Mouse (Mus musculus) urinary bladder, postnatal 14 days (tissue): Measurements from ENCODE around the gene Ppan.

Experiments used
- DNase-seq: peaks from one replicate; pipeline ENCODE4 v3.0.0; 2021; ENCODE audit warnings: low spot score

Ppan gene

DNA sequence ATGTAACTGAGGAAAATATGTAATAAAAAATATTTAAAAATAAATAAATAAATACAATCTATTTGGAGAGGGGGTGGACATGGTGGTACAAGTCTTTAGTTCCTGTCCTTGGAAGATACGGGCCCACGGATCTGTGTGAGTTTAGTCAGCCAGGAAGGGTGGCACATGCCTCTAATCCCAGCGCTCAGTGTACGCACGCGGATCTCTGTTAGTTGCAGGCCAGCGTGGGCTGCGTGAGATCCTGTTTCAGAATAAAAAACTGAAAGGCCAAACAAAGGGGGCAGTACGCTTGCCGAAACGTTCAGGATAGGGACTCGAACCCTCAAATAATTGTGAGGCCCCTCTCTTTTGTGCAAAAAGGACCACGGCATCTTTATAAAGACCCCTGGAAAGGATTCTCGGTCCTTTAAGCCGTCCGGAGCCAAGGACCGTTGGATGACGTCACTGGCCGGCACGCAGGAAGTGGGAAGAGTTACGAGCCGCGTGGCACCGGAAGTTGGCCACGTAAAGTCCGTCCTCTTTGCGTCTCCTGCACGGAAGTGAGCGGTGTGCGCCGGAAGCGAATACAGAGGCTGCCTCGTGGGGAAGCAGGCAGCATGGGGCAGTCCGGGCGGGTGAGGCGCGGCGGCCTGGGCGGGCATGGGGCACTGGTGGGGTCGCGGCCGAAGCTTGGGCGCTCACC, at the start of gene Ppan:
Gene Ppan, plus strand, starts transcription at position 472 of the 682 bp plus-strand sequence.
- DNase-seq, result peak; percentile 96

DNA sequence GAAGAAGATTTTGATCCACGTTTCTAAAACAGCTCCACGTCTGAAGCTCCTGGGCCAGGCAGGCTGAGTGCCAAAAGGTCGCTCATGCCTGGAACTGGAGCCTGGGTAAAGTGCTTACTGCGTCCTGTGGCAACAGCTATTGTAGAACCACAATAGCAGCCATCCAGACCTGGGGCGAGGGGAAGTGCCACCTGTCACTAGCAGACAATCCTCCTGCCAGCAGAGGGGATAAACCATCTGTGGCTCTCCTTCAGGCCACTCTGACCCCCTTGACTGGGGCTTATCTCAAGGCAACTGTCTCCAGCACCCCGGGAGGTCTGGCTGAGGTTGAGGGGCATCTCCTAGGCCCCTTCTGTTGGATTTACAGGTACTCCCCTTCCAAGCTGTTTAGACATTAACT, 49.0 kb upstream of the Ppan start:
- DNase-seq, result no peak

DNA sequence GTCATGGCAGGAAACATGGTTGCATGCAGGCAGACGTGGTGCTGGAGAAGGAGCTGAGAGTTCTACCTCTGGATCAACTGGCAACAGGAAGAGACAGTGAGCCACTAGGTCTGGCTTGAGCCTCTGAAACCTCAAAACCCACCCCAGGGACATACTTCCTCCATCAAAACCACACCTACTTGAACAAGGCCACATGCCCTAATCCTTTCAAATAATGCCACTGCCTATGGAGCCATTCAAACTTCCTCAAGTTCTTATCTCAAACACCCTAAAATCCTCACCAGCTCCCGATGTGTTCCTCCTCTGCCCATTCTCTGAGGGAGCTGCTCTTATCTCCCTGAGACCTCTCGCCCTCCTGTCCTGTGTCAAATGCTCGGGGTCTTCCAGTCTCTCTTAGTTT, 45.8 kb upstream of the Ppan start:
- DNase-seq, result no peak

DNA sequence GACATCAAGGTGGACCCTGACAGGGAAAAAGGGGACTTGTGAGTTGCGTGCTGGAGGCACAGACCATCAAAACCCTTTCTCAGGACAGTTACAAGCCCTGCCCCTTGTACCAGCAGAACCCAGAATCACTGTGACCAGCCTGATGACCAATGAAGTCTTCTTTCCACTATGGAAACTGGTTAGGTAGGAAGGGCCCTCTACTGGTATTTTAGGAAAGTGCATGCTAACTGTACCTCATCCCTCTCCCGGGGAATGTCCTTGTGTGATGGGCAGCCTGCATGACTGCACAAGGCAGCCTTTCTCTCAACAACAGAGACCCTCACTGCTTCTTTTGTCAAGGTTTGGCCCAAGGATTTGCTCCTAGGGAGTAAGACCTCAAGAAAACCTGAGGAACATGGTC, 45.3 kb upstream of the Ppan start:
- DNase-seq, result no peak

DNA sequence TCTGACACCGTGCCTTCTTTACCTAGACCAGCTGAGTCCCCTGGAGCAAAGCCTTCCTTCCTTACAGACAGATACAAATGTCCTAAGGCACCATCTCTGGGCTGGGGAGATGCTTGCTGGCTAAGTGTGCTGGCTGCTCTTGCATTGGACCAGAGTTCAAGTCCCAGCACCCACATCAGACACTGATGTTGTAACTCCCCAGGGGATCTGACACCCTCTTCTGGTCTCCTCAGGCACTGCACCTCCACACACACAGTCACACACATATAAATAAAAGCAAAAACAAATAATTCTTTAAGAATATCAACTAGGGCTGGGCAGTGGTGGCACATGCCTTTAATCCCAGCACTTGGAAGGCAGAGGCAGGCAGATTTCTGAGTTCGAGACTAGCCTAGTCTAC, 37.8 kb upstream of the Ppan start:
- no peak for DNase-seq

DNA sequence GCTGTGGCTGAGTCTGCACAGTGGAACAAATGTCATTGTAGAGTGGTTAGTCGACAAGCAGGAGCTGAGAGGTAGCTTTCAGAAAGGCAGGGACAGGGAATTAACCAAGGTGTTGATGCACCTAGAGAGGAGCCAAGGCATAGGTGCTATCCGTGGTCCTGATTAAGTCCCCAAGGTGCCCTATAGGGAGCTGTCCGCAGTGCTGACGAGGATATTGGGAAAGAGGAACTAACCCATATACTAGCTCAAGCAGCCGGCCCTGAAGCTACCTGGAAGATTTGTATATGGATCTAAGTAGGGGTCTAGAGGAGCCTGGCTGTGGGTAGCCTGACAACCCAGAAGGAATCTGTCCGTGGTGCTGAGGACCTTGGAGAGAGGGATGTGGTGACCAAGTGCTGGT, 30.8 kb upstream of the Ppan start:
- DNase-seq, result peak; percentile 59

DNA sequence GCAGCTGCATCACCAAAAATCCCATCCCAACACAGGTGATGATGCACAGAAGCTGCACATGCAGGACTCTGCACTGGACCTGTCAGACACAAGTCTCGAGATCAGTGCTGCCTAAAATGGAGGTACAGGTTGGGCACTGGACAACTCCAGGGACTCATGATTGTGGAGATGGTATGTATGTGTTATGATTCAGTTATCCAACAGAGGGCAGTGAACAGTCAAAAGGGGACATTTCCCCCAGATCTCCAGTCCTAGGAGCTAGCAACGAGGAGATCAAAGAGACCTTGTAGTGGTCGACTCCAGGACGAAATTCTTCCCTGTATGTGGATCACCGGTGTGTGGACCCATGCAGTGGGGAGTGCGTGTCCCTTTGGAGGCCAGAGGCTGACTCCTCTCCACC, 28.0 kb upstream of the Ppan start:
- no peak for DNase-seq

DNA sequence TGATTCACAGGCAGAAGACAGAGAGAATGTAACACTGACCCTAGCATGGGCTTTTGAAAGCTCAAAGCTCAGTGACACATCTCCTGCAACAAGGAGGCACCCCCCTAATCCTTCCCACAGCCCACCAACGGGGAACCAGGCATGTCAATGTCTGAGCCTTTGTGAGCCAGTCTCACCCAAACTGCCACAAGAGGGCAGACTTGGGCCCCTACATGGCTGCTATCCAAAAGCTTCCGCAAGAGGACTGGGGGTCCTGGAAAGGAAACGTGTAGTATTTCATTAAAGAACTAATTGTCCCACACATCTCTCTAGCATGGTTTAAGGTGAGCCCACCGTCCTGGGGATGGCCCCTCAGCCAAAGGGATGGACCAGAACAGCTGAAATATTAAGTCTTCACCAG, 26.2 kb upstream of the Ppan start:
- no peak for DNase-seq

DNA sequence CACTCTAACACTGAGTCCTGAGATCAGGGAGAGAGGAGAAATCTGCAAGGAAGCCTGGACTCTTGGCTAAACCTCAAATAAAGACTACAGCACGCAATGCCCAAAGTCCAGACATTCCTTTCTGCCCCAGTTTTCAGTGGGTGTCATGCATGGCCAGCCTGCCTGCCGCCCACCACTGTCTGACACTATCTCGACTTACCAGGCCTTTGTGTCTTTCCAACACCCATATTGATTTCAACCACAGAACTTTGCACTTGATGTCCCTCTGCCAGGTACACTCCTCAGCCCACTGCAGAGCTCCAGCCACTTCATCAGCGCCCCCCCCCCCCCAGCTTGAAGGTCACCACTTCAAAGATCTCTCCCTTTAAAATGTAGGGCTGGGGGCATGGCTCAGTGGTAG, 25.8 kb upstream of the Ppan start:
- DNase-seq, result no peak

DNA sequence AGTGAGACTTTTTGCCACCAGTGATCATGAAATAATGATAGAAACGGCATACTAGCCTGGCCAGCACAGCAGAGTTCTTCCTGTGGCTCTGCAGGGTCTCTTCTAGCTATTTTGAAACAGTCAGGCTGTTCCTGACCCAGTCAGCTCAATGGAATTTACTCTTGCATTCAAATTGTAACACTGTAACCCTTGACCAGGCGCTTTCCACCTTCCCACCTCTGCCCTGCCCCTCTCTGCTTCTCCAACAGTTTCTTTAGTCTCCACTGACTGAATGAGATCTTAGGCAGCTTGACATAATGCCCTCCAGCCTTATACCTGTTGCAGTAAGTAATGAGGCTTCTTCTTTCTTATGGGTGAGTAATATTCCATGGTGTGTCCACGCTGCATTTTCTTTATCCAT, 21.1 kb upstream of the Ppan start:
- DNase-seq, result no peak

DNA sequence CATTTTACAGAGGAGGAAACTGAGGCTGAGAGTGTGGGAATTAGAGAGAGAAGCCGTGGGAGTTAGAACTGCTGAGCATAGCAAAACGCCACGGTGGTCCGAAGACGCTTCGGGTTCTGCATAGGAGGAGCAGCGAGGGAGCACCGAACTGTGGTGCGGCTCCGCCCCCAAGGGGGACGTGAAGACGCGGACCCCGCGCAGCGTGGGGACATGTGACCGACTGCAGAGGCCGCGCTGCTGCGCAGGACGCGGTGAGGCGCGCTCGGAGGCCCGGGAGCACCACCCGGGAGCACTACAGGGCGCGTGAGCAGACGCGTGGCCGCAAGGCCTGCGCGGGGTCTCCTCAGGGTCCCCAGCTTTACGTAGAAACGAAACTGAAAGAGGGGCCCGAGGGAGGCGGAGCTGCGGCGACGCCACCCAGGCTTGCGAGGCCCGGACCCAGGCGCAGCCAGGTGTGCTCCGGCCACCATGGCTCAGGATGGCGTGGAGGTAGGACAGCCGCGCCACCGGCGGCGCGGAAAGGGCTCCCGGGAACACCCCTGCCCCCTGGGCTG, 19.4 kb upstream of the Ppan start, which contains the start of gene A230050P20Rik:
Gene A230050P20Rik, plus strand, starts transcription at position 195 of the 554 bp plus-strand sequence.
- peak; percentile 49 for DNase-seq

DNA sequence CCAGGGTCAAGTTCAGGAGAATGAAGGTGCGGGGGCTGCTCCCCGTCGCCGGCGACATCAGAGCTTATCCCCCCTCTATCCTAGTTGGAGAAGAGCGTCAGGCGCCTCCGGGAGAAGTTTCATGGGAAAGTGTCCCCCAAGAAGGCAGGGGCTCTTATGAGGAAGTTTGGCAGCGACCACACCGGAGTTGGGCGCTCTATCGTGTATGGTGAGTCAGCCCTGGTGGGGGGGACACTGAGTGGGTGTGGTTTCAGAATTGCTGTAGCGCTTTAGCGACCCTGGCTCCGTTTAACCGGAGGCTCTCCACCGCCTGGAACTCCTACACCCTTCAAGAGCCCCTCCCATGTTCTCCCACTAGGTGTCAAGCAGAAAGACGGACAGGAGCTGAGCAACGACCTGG, 18.7 kb upstream of the Ppan start:
- DNase-seq, result no peak

DNA sequence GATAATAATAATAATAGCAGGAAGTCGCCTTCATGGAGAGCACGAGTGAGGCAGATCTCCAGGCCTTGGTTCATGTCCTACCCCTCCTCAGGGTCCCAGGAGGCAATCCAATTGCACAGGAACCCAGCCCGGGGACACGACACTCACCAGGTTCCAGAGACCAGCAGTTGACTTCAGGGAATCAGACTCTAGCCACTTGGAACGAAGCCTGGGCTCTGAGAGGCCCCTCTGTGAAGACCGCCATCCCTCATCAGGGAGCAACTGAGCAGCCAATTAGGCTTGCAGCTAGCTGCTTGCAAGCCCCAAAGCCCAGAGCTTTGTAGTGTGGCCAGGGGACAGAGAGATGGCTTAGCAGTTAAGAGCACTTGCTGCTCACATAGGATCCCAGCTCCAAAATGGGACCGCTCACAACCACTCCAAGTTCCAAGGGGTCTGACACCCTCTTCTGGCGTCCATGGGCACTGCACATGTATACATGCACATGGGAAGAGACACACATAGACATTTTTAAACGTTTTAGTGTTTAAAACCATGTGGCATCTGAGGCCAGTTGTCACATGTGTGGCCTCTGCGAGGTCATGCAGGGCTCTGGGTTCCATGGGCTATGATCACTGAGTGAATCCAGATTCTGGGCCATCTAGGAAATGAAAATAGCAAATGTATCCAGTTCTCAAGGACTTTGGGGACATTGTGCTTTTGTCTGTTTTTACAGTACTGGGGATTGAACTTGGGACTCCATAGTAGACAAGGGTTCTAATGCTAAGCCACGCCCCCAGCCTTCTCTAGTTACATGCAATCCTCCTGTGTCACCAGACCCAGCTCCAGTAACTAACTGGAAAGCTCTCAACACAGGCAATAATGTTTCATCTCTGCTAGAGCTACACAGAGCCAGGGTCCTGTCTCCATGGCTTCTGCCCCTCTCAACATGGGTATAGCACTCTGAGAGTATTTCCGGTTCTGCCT, 17.5 kb upstream of the Ppan start:
- no peak for DNase-seq

DNA sequence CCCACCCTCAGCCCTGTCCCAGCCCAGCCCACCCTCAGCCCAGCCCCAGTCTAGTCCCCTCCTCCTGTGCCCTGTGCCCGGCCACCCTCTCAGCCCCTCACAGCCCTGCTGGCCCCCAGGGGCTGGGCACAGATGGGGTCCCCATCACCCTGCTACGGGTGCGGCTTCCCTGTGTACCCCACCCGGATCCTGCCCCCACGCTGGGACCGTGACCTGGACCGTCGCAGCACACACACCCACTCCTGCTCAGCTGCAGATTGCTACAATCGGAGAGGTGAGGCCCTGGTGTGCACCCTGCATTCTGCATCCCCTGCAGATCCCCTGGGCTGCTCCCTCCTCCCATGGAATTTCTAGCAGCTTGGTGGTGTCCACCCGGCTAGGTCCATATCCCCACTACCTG, 15.0 kb upstream of the Ppan start:
- no peak for DNase-seq

DNA sequence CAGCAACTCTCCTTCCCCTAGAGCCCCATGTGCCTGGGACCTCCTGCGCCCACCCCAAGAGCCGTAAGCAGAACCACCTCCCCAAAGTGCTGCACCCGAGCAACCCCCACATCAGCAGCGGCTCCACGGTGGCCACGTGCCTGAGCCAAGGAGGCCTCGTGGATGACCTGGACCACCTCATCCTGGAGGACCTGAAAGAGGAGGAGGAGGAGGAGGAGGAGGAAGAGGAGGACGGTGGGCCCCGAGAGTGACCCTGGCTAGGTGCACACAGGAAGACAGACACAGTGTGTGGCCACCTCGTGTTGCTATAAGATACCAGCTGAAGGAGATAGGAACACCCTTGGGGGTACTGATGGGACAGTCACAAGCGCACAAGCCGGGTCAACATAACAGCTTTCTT, 14.5 kb upstream of the Ppan start:
- no peak for DNase-seq

DNA sequence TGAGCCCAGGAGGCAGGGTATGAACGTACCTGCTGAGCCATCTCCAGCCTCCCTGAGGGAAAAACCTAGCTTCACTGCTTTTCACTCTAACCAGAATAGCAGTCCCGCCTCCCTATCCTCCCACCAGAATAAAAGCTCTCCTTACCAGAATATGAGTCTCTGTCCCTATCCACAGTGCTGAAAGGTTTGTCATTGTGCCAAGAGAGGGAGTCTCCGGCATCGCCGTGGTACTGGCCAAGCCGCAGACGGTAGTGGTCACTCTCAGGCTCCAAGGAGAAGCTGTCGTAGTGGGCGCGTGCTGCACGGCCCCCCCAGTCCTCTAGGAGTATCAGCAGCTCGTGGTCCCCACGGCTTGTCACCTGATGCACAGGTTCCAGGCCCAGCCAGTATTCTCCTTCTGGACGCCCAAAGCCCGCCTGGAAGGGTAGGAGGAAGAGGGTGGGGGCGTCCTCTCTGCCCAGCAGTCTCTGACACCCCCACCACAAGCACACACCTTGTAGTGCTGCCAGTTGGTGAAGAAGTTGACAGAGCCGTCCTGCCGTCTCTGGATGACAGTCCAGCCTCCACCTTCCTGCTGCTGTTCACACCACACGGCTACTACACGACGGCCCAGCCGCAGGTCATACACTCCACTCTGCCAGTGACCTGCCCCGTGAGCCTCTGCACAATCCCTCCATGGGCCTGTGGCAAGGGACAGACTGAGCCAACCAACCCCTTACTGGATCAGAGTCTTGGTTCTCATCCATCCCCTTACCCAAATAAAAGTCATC, 12.8 kb upstream of the Ppan start:
- DNase-seq, result no peak

DNA sequence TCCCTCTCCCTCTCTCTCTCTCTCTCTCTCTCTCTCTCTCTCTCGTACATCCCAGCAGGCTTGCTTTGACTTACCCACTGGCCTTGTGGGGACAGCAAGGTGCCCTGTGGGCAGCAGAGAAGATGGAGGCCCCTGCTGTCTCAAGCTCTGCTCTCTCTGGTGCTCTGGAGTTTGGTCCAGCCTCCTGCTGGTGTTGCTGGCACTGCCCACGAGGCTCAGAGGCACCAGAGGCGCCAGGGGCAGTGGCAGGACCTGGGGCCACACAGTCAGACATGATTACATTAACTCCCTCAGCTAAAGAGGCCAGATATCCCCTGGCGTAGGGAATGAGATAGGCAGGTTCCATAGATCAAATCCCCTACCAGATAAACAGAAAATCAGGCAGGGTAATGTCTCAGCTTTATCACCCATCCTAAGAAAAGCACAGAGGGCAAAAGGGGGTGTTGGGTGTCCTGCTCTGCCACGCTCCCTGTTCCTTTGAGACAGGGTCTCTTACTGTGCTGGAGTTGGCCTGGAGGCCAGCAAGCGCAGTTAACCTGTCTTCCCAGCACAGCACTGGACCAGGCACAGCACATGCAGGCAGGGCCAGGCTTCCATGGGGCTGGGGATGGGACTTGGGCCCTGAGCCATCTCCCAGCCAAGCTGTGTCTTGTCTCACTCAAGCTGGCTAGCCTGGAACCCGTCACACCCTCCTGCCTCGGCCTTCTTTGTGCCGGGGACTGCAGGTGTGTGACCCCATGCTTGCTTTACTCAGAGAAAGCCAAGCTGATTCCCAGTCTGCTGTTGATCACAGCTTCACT, 11.5 kb upstream of the Ppan start:
- DNase-seq, result no peak

DNA sequence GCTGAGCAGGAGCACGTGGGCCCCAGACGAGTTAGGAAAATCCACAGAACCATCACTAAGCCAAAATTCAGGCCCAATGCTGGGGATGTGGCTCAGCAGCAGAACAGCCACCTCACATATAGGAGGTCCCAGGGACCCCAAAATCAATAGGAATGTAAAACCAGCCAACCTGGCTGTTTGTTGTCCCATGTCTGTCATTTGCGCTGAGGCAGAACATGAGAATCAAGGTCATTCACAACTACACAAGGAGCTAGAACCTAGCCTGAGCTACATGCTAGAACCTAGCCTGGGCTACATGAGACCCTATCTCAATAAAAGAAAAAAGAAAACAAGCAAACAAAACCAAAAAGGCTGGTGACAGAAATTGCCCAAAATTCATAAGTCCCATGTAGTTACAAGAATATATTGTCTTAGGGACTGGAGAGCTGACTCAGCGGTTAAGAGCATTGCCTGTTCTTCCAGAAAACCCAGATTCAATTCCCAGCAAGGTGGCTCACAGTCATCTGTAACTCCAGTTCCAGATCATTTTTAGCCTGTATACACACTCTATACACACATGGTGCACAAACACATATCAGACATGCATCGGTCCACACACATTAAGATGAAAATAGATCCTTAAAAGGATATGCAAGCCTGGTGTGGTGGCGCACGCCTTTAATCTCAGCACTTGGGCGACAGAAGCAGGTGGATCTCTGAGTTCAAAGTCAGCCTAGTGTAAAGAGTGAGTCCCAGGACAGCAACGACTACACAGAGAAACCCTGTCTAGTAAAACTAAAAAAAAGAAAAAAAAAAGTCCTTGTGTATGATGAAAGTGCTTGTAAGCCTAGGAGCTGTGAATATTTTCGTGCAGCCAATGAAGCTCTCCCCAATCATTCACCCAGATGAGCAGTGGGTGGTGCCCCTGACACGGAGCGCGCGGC, 10.6 kb upstream of the Ppan start:
- no peak for DNase-seq

DNA sequence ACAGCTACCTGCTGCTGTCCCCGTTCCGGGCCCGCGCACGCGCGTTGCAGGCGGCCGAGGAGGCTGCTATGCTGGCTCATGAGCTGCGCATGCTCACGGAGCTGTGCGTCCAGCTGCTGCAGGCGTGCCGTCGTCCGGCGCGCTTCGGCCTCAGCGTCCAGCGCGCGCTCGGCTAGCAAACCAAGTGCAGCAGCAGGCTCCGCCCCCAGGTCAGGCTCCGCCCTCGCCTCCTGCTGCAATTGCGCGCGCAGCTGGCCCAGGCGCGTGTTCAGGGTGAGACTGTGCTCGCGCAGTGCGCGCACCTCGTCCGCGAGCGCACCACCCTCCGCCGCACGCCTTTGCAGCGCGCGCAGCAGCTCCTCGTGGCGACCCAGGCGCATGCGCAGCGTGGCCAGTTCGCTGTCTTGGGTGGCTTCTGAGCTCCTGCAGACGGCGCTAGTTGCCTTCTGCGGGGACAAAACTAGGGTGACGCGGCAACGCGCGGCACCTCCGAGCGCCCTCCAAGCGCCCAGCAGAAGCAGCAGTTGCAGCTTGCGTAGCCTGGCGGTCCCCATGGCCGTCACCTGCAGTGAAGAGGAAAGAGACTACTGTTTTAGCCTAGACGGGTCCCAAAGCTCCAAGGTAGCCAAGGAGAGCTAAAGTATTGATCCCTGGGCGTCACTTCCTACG, 9.8 kb upstream of the Ppan start:
- peak; percentile 100 for DNase-seq

DNA sequence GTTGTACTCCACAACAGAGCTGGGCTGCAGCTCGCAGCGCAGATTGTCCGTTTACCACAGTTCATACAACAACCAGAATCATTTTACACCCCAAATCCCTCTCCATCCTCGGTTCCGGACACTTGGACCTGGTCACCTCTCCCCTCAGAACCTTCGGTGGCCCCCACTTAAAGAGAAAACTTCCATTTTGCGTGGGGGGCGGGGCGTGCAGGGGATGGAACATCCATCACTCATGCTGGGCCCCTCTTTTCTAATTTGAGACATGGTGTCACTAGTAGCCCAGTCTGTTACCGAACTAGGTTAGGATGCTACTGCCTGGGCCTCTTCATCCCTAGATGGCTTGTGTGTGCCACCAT, 9.3 kb upstream of the Ppan start:
- DNase-seq, result no peak
